Mouse (Mus musculus): ENCODE data around the gene Ube2d2b.
A peak's percentile ranks its signal among the peaks of the same experiment; 100 is the strongest.

Ube2d2b gene

GRCm38 (mm10) chr5:107854556-107854955 is 24.7 kb downstream of the Ube2d2b start:
- DNase-seq (ENCODE audit: low spot score in 2 of 2) = no peak

GRCm38 (mm10) chr5:107855546-107855945 is 25.6 kb downstream of the Ube2d2b start:
- DNase-seq (ENCODE audit: low spot score in 2 of 2) = no peak

- DNase-seq (ENCODE audit: low spot score in 2 of 2) = no peak
Measured at GRCm38 (mm10) chr5:107858963-107859362, 29.1 kb downstream of the Ube2d2b start.

- no peak for DNase-seq (ENCODE audit: low spot score in 2 of 2)
Measured at GRCm38 (mm10) chr5:107863971-107864370, 34.1 kb downstream of the Ube2d2b start.

- DNase-seq (ENCODE audit: low spot score in 2 of 2) = peak; percentile 23 to 32
Measured at GRCm38 (mm10) chr5:107866127-107867126, 36.5 kb downstream of the Ube2d2b start.

- DNase-seq (ENCODE audit: low spot score in 2 of 2) = peak; percentile 72
Measured at GRCm38 (mm10) chr5:107867970-107868904, 38.3 kb downstream of the Ube2d2b start.

GRCm38 (mm10) chr5:107868905-107869424 is 39.1 kb downstream of the Ube2d2b start:
- DNase-seq (ENCODE audit: low spot score in 2 of 2) = peak; percentile 83 to 85

- DNase-seq (ENCODE audit: low spot score in 2 of 2) = peak in 1 of 2 experiments; percentile 17
Measured at GRCm38 (mm10) chr5:107869701-107870100, 39.8 kb downstream of the Ube2d2b start.

GRCm38 (mm10) chr5:107873330-107873729 is 43.4 kb downstream of the Ube2d2b start:
- DNase-seq (ENCODE audit: low spot score in 2 of 2) = no peak

- DNase-seq (ENCODE audit: low spot score in 2 of 2) = peak; percentile 23 to 58
Measured at GRCm38 (mm10) chr5:107873886-107874302, 44.0 kb downstream of the Ube2d2b start.

- DNase-seq (ENCODE audit: low spot score in 2 of 2) = peak; percentile 16 to 55
Measured at GRCm38 (mm10) chr5:107874561-107875260, 44.8 kb downstream of the Ube2d2b start, which contains the start of gene Evi5. Gene Evi5, minus strand, starts transcription at chr5:107875107.

GRCm38 (mm10) chr5:107875261-107875611 is 45.3 kb downstream of the Ube2d2b start:
- DNase-seq (ENCODE audit: low spot score in 2 of 2) = no peak

GRCm38 (mm10) chr5:107877053-107877452 is 47.2 kb downstream of the Ube2d2b start:
- DNase-seq (ENCODE audit: low spot score in 2 of 2) = no peak

GRCm38 (mm10) chr5:107880710-107881109 is 50.8 kb downstream of the Ube2d2b start:
- DNase-seq (ENCODE audit: low spot score in 2 of 2) = no peak

Data from spleen, postnatal 36 days (tissue).